Mouse (Mus musculus) skeletal muscle tissue, adult 2 months (tissue): ENCODE measurements around the gene Klk10.

Source experiments
- DNase-seq: peaks from one replicate; pipeline ENCODE4 v3.0.0-alpha.2; 2012; ENCODE audit warnings: low read depth, low spot score

Klk10 gene

DNA sequence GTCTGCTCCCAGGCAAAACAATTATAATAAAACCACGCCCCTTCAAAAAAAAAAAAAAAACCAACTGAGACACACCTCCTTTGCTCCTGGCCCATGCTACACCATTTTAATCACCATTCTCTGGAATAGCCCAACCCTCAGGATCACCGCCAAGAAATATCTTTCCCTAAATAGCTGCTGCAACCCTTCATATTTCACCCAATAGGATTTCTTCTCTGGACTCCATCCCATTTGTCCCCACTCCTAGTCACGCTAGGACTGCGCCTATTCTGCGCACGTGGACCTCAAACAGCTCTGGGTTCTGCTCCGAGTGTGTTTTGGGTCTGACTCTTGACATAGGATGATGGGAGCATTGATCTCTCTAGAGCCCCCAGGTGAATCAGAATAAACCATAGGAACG, 15.5 kb downstream of the Klk10 start:
- DNase-seq, result no peak

DNA sequence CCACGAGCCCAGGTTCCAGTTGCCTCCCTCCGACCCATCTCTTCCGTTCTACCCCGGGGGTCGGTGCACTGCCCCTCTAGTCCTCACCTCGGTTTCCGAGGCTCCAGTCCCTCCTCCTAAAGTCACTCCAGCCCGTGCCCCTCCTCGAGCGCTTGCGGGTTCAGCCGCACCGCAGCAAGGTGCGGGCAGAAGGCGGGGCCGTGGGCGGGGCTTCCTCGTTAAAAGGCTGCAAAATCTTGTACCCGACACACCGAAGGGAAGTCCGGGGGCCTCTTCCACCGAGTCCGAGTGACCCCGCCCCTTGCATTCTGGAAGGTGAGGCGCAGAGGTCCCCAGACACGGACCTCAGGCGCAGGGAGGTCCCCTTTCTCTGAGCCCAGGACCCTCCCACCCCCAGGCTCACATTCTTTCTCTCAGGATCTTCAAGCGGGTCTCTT, 16.5 kb downstream of the Klk10 start, which contains the start of gene Klk8:
Klk8 (plus strand) TSS at position 245 of the 437 bp plus-strand sequence.
- no peak for DNase-seq

DNA sequence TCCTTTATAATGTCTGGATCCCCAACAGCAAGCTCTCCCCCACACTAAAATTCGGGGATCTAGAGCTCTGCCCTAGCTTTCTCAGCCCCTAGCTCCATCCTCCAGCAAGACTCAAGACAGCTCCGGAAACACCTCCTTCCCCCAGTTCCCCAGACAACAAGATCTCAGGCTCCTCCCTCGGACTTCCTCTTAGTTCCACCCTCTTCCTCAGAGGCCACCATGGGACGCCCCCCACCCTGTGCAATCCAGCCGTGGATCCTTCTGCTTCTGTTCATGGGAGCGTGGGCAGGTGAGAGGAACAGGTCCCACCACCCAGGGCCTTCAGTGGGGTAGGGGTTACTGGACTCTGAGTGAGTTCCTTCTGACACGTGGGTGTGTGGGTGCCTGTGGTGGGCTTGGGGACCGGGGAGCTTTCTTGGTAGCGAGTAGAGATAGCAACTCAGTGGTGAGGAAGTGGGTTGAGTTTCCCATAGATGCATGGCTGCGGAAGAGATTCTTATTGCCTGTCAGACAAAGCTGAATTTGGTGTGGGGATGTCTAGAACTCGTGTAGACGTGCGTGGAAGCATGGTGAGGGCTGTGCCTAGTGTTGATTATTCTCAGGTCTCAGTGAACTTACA, 17.1 kb downstream of the Klk10 start:
- DNase-seq, result no peak

DNA sequence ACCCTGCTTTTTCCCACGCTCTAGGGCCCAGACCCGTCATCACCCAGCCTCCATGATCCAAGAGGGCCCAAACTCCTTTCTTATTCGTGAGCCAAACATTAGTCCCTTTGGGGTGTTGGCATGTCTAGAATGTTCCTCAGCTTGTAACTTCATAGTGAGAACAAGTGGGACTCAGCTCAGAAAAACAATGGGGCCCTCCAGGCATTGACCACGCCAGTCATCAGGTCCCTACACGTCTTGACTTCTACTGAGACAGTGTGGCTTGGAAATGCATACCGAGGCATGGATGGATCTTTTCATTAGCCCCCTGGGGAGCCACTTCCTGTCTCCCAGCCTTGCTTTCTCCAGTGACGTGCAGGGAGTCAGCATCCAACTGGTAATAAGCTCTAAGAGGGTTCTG, 19.0 kb downstream of the Klk10 start:
- DNase-seq, result no peak

- no peak for DNase-seq
Observed at GRCm38 (mm10) chr7:43810994-43811393, 30.2 kb downstream of the Klk10 start, which contains the start of gene Klk7. TSS of gene Klk7 (plus strand) at chr7:43811294.

GRCm38 (mm10) chr7:43815211-43815610, 34.4 kb downstream of the Klk10 start:
- no peak for DNase-seq

DNA sequence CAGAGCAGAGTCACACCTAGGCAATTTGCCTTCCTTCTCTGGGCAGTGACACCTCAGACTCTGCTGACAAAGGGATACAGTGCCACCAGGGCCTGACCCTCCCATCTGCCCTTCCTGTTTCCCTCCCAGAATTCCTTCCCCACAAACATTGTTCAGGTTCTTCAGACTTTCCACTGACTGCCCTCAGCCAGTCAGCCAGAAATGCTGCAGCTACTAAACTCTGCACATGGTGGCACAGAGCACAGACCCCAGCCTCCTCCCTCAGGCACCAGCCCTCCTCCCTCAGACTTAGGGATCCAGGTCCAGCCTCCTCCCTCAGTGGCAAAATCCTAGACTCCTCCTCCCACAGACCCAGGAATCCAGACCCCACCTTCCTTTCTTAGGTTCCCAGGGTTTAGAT, 35.9 kb downstream of the Klk10 start:
- DNase-seq, result no peak

DNA sequence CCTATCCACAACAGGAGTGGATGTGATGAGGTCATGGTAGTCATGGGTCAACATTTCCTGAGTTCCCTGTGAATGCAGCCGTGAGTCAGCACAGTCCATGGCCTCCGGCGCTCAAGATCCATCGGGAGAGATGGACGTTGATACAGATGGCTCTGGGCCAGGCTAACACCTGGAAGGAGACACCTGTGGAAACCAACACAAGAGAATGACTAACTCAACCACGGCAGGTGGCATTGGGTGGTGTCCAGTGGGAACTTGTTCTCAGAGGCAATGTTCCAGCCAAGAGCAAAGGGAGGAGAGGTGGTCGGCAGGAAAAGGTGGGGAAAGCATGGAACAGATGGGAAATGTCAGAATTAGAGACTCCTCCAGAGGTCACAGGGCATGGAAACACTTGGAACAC, 40.7 kb downstream of the Klk10 start:
- no peak for DNase-seq

- DNase-seq, result no peak
Observed at GRCm38 (mm10) chr7:43824199-43824598, 43.4 kb downstream of the Klk10 start, which contains the start of gene Klk6. TSS of gene Klk6 (plus strand) at chr7:43824499.

DNA sequence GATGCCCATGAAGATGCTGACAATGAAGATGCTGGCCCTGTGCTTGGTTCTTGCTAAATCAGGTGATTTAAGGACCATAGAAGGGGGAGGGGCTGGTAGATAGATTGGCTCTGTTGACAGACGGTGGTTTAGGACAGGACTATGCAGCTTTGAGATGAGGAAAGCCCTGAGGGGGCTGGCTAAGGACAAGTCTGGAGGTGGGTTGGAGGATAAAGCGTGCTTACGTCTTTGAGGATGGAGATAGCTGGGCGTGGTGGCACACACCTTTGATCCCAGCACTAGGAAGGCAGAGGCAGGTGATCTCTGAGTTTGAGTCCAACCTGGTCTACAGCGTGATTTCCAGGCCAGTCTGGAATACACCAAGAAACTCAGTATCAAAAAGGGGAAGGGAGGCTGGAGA, 45.2 kb downstream of the Klk10 start:
- DNase-seq, result no peak

GRCm38 (mm10) chr7:43827706-43828105, 46.9 kb downstream of the Klk10 start:
- no peak for DNase-seq

- no peak for DNase-seq
Observed at GRCm38 (mm10) chr7:43829006-43829405, 48.2 kb downstream of the Klk10 start.
